Mouse (Mus musculus): ENCODE data around the gene Zzef1.

Zzef1 gene

GRCm38 (mm10) chr11:72955339-72955974 lies 159.4 kb downstream of the Zzef1 start:
- DNase-seq (ENCODE audit: low spot score in 2 of 2), result no peak

- DNase-seq (ENCODE audit: low spot score in 2 of 2), result no peak
Measured at GRCm38 (mm10) chr11:72957318-72957717, 161.3 kb downstream of the Zzef1 start.

- no peak for DNase-seq (ENCODE audit: low spot score in 2 of 2)
Measured at GRCm38 (mm10) chr11:72959924-72960679, 164.1 kb downstream of the Zzef1 start.

GRCm38 (mm10) chr11:72960723-72961071 lies 164.7 kb downstream of the Zzef1 start:
- no peak for DNase-seq (ENCODE audit: low spot score in 2 of 2)

GRCm38 (mm10) chr11:72961072-72961980 lies 165.3 kb downstream of the Zzef1 start, which contains the start of gene Atp2a3:
Gene Atp2a3 (plus strand): TSS chr11:72961169.
- DNase-seq (ENCODE audit: low spot score in 2 of 2), result no peak

GRCm38 (mm10) chr11:72962378-72962777 lies 166.4 kb downstream of the Zzef1 start:
- DNase-seq (ENCODE audit: low spot score in 2 of 2), result no peak

DNA sequence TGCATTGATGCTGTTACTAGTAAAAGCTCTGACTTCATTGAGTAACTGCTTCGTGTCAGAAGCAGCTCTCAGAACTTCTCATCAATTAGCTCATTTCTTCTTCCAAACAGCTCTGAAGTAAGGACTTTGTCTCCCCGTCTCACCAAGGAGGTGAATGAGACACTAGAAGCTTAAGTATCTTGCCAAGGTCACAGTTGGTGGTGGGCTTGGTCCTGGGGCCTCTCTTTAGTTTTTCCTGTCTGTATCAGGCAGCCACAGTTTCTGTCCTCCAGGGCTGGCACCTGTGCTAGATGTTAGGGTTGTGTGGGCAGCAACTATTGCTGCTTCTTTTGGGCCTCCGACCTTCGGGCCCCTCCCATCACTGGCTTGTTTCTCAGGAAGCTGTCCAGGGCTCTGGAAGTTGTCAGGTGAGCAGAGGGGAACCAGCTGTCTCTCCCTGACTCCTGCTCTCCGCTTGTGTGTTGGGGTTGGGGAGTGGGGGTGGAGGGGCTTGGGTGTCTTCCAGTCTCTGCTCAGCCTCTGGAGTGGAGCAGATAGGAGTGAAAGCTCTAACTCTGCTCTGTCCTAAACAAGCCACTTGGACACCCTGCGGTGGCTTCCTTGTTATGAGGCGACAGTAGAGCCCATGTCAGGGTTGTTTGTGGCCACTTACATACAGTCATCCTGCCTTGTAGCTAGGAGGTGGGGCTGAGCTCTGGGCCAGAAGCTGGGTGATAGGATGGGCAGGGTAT lies 167.2 kb downstream of the Zzef1 start:
- DNase-seq (ENCODE audit: low spot score in 2 of 2), result no peak

GRCm38 (mm10) chr11:72963789-72964294 lies 167.8 kb downstream of the Zzef1 start:
- no peak for DNase-seq (ENCODE audit: low spot score in 2 of 2)

DNA sequence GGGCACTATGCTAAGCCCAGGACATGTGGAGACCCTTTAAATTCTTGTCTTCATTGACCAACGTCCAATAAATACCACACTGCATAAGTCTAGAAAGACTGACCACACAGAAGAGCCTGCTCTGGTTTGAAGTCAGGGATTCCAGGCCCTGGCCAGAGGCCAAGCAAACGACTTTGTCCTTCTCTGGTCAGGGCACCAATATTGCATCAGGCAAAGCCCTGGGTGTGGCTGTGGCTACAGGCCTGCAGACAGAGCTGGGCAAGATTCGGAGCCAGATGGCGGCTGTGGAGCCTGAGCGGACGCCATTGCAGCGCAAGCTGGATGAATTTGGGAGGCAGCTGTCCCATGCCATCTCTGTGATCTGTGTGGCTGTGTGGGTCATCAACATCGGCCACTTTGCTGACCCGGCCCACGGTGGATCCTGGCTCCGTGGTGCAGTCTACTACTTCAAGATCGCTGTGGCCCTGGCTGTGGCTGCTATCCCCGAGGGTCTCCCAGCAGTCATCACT lies 179.0 kb downstream of the Zzef1 start:
- no peak for DNase-seq (ENCODE audit: low spot score in 2 of 2)
